Mouse (Mus musculus): Measurements from ENCODE around the gene Slc25a1.
A peak's percentile ranks its signal among the peaks of the same experiment; 100 is the strongest.

The Slc25a1 gene

GRCm38 (mm10) chr16:17921325-17922162 lies 6.5 kb downstream of the Slc25a1 start:
- DNase-seq (ENCODE audit: low spot score in 2 of 2) = peak; percentile 92 to 96

GRCm38 (mm10) chr16:17920586-17920985 lies 7.4 kb downstream of the Slc25a1 start:
- no peak for DNase-seq (ENCODE audit: low spot score in 2 of 2)

- DNase-seq (ENCODE audit: low spot score in 2 of 2) = no peak
Observed at GRCm38 (mm10) chr16:17914307-17915249, 13.4 kb downstream of the Slc25a1 start, which contains the start of gene Gsc2. Gsc2 (minus strand) TSS chr16:17915059.

GRCm38 (mm10) chr16:17911052-17911595 lies 16.9 kb downstream of the Slc25a1 start, which contains the start of gene Ess2:
Ess2 (minus strand) TSS chr16:17911348.
- peak; percentile 68 to 82 for DNase-seq (ENCODE audit: low spot score in 2 of 2)

GRCm38 (mm10) chr16:17898462-17898861 lies 29.6 kb downstream of the Slc25a1 start, which contains the start of the genes Dgcr2 and Tssk2:
Dgcr2 (minus strand) TSS chr16:17898562.
Tssk2 (plus strand) TSS chr16:17898637.
- DNase-seq (ENCODE audit: low spot score in 2 of 2) = no peak

- DNase-seq (ENCODE audit: low spot score in 2 of 2) = no peak
Observed at GRCm38 (mm10) chr16:17896091-17896490, 31.9 kb downstream of the Slc25a1 start.

- no peak for DNase-seq (ENCODE audit: low spot score in 2 of 2)
Observed at GRCm38 (mm10) chr16:17893923-17894322, 34.1 kb downstream of the Slc25a1 start, which contains the start of gene Tssk1. Tssk1 (plus strand) TSS chr16:17894223.

GRCm38 (mm10) chr16:17892606-17893005 lies 35.4 kb downstream of the Slc25a1 start:
- peak in 1 of 2 experiments; percentile 31 for DNase-seq (ENCODE audit: low spot score in 2 of 2)

GRCm38 (mm10) chr16:17891567-17891959 lies 36.5 kb downstream of the Slc25a1 start, which contains the start of gene Gm20518:
Gm20518 (minus strand) TSS chr16:17891671.
- peak; percentile 99 to 100 for DNase-seq (ENCODE audit: low spot score in 2 of 2)

- DNase-seq (ENCODE audit: low spot score in 2 of 2) = peak; percentile 55 to 86
Observed at GRCm38 (mm10) chr16:17890917-17891566, 37.0 kb downstream of the Slc25a1 start.

GRCm38 (mm10) chr16:17890342-17890727 lies 37.7 kb downstream of the Slc25a1 start:
- DNase-seq (ENCODE audit: low spot score in 2 of 2) = no peak

GRCm38 (mm10) chr16:17889689-17890341 lies 38.2 kb downstream of the Slc25a1 start:
- DNase-seq (ENCODE audit: low spot score in 2 of 2) = no peak

- no peak for DNase-seq (ENCODE audit: low spot score in 2 of 2)
Observed at GRCm38 (mm10) chr16:17884116-17884515, 43.9 kb downstream of the Slc25a1 start.

- DNase-seq (ENCODE audit: low spot score in 2 of 2) = no peak
Observed at GRCm38 (mm10) chr16:17882196-17882595, 45.8 kb downstream of the Slc25a1 start.

- DNase-seq (ENCODE audit: low spot score in 2 of 2) = no peak
Observed at GRCm38 (mm10) chr16:17879571-17879970, 48.4 kb downstream of the Slc25a1 start.

GRCm38 (mm10) chr16:17876096-17876495 lies 51.9 kb downstream of the Slc25a1 start:
- no peak for DNase-seq (ENCODE audit: low spot score in 2 of 2)

Data from cerebellum, postnatal 4 days (tissue).